Mouse (Mus musculus): ENCODE measurements around the gene Med21. TPM values are rescaled to one million over a fixed set of nuclear protein-coding genes. Genes with fewer than 3 reads are reported as not detected.
A peak's percentile ranks its signal among the peaks of the same experiment; 100 is the strongest.

The Med21 gene
- polyA plus RNA-seq, 1 experiment from 2014 or later, result 107 TPM

DNA sequence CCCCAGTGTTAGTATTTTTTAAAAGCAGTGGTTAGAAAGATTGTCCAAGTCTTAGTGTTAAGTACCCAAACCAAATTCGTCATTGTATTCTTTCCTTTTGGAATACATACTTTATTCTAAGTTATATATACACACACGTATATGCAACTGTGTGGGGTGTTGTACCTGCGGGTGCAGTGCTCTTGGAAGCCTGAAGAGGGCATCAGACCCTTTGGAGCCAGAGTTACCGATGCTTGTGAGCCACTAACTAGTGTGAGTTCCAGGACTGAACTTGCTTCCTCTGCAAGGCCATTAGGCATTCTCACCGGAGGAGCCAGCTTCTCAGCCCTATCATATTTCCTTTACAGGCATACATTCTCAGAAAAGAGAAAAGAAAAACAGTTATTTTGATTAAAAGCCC lies 20.3 kb downstream of the Med21 start:
- TF ChIP-seq EP300 (optimal IDR thresholded peaks at IDR 0.05), result no peak
- TF ChIP-seq CTCF (IDR thresholded peaks at IDR 0.05; ENCODE audit: low read depth), result peak; percentile 88
- H3K4me2 ChIP-seq (replicated peaks; ENCODE audit: low read depth), result no peak overlapping the region
- H3K4me3 ChIP-seq (ENCODE audit: low read depth, low read length), result no peak overlapping the region
- peak; percentile 45 for DNase-seq (ENCODE audit: low spot score)
- WGBS, result 30% methylated on average over 5 of the region's 5 CpGs
- no peak overlapping the region for H3K27ac ChIP-seq (replicated peaks)
- H3K27me3 ChIP-seq (ENCODE audit: control insufficient read depth, insufficient read depth, low read length), result no peaks in the 10 kb centered on the region
- H3K36me3 ChIP-seq (ENCODE audit: control insufficient read depth, insufficient read depth, low read length), result no peaks in the 10 kb centered on the region
- no peak overlapping the region for H3K9ac ChIP-seq (ENCODE audit: low read length)
- no peaks in the 10 kb centered on the region for H3K9me3 ChIP-seq (ENCODE audit: control insufficient read depth, low read length)
- no peaks in the 10 kb centered on the region for H3K4me1 ChIP-seq (replicated peaks; ENCODE audit: control insufficient read depth, insufficient read depth)
- peak; percentile 49; the same call in 1 of the 2 replicates for ATAC-seq (ENCODE audit: low FRiP score, low TSS enrichment)

DNA sequence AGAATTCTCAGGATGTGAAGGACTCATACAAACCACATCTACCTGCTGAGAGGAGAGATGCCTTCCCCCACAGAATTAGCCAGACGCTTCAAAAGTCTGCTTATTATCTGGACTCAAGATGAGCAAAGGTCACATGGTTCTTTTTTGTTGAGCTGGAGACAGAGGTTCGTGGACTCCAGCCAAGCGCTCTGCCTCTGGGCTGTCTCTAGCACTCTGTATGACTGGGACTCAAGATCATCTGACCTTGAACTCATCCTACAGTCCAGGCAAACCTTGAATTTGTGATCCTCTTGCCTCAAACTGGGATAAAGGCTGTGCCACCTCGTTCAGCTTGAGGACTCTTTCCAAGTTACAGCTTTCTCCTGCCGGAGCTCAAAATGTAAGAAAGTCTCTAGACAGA lies 21.8 kb downstream of the Med21 start:
- no peak overlapping the region for H3K27ac ChIP-seq (replicated peaks)
- WGBS, result 58% methylated on average over 5 of the region's 5 CpGs
- H3K9me3 ChIP-seq (ENCODE audit: control insufficient read depth, low read length), result no peaks in the 10 kb centered on the region
- TF ChIP-seq EP300 (optimal IDR thresholded peaks at IDR 0.05), result no peak
- no peak for TF ChIP-seq CTCF (IDR thresholded peaks at IDR 0.05; ENCODE audit: low read depth)
- ATAC-seq (ENCODE audit: low FRiP score, low TSS enrichment), result no peak
- H3K36me3 ChIP-seq (ENCODE audit: control insufficient read depth, insufficient read depth, low read length), result no peaks in the 10 kb centered on the region
- no peak overlapping the region for H3K4me3 ChIP-seq (ENCODE audit: low read depth, low read length)
- H3K4me2 ChIP-seq (replicated peaks; ENCODE audit: low read depth), result no peak overlapping the region
- no peaks in the 10 kb centered on the region for H3K4me1 ChIP-seq (replicated peaks; ENCODE audit: control insufficient read depth, insufficient read depth)
- no peaks in the 10 kb centered on the region for H3K27me3 ChIP-seq (ENCODE audit: control insufficient read depth, insufficient read depth, low read length)
- H3K9ac ChIP-seq (ENCODE audit: low read length), result no peak overlapping the region
- DNase-seq (ENCODE audit: low spot score), result no peak

DNA sequence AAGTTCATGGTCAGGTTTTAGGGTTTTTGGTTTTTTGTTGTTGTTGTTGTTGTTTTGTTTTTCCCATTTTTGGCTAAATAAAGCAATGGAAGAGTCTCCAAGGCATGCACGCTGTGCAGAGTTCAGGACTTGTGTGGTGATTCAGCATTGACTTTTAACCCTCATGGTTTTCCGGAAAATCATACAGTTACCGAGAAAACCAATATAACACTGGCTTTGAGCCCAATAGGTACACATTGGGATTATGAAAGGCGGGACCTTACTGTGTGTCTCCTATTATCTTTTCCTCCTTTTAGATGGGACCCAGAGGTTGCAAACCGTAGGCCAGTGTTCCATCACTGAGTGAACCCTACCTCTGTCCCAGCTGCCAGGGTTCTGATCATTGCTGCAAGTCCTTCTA lies 22.6 kb downstream of the Med21 start:
- Histone ChIP-seq H3K4me3 (ENCODE audit: low read depth, low read length) (no peak overlapping the region), H3K4me1 (replicated peaks; ENCODE audit: control insufficient read depth, insufficient read depth) (no peaks in the 10 kb centered on the region), H3K9ac (ENCODE audit: low read length) (no peak overlapping the region), H3K9me3 (ENCODE audit: control insufficient read depth, low read length) (no peaks in the 10 kb centered on the region), H3K36me3 (ENCODE audit: control insufficient read depth, insufficient read depth, low read length) (no peaks in the 10 kb centered on the region), H3K27ac (replicated peaks) (no peak overlapping the region), H3K27me3 (ENCODE audit: control insufficient read depth, insufficient read depth, low read length) (no peaks in the 10 kb centered on the region), H3K4me2 (replicated peaks; ENCODE audit: low read depth) (no peak overlapping the region)
- DNase-seq (ENCODE audit: low spot score) (no peak), ATAC-seq (ENCODE audit: low FRiP score, low TSS enrichment) (peak; percentile 30; the same call in 1 of the 2 replicates)
- WGBS, result 63% methylated on average over 5 of the region's 5 CpGs
- TF ChIP-seq EP300 (optimal IDR thresholded peaks at IDR 0.05) (no peak), CTCF (IDR thresholded peaks at IDR 0.05; ENCODE audit: low read depth) (no peak)

DNA sequence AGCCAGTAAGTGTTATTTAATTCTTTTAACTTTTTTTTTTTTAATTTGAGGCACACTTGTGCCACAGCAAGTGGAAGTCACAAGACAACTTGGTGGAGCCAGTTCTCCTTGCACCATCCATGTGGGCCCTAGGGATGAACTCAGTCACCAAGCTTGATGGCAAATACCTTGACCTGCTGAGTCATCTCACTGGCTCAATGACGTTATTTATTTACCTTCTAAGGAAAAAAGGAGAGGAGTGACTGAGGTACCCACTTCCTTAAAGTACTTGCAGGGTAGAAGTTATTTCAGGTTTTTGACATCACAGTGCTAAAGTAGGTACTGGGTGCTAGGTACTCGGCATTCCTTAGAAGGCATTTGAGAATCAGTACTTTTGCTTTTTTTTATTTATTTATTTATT lies 23.1 kb downstream of the Med21 start:
- DNase-seq (ENCODE audit: low spot score), result no peak
- H3K4me2 ChIP-seq (replicated peaks; ENCODE audit: low read depth), result no peak overlapping the region
- 69% methylated on average over 2 of the region's 2 CpGs for WGBS
- ATAC-seq (ENCODE audit: low FRiP score, low TSS enrichment), result peak; percentile 79
- H3K4me3 ChIP-seq (ENCODE audit: low read depth, low read length), result no peak overlapping the region
- H3K4me1 ChIP-seq (replicated peaks; ENCODE audit: control insufficient read depth, insufficient read depth), result no peaks in the 10 kb centered on the region
- no peak for TF ChIP-seq EP300 (optimal IDR thresholded peaks at IDR 0.05)
- TF ChIP-seq CTCF (IDR thresholded peaks at IDR 0.05; ENCODE audit: low read depth), result no peak
- H3K27ac ChIP-seq (replicated peaks), result no peak overlapping the region
- no peak overlapping the region for H3K9ac ChIP-seq (ENCODE audit: low read length)
- H3K36me3 ChIP-seq (ENCODE audit: control insufficient read depth, insufficient read depth, low read length), result no peaks in the 10 kb centered on the region
- no peaks in the 10 kb centered on the region for H3K27me3 ChIP-seq (ENCODE audit: control insufficient read depth, insufficient read depth, low read length)
- H3K9me3 ChIP-seq (ENCODE audit: control insufficient read depth, low read length), result no peaks in the 10 kb centered on the region

DNA sequence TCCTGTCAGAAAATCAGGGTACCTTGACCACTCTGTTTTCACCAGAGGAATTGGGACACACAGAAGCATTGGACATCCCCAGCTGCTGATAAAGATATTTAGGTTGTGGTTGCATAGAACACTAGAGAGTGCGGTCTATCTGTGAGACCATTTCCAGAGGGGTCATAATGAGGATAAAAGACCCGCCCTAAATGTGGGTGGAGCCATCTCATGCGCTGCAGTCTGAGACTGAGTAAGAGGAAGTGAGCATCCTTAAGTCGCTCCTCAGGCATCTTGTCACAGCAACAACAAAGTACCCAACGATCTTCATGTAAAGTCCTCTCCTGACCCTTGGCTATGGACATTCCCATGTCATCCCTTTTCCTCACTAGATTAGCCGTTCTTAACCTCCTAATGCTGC lies 24.5 kb downstream of the Med21 start:
- 68% methylated on average over 6 of the region's 6 CpGs for WGBS
- no peak for DNase-seq (ENCODE audit: low spot score)
- no peaks in the 10 kb centered on the region for H3K27me3 ChIP-seq (ENCODE audit: control insufficient read depth, insufficient read depth, low read length)
- H3K4me1 ChIP-seq (replicated peaks; ENCODE audit: control insufficient read depth, insufficient read depth), result no peaks in the 10 kb centered on the region
- ATAC-seq (ENCODE audit: low FRiP score, low TSS enrichment), result no peak
- H3K9me3 ChIP-seq (ENCODE audit: control insufficient read depth, low read length), result no peaks in the 10 kb centered on the region
- H3K4me3 ChIP-seq (ENCODE audit: low read depth, low read length), result no peak overlapping the region
- H3K9ac ChIP-seq (ENCODE audit: low read length), result no peak overlapping the region
- no peak overlapping the region for H3K4me2 ChIP-seq (replicated peaks; ENCODE audit: low read depth)
- H3K36me3 ChIP-seq (ENCODE audit: control insufficient read depth, insufficient read depth, low read length), result no peaks in the 10 kb centered on the region
- TF ChIP-seq EP300 (optimal IDR thresholded peaks at IDR 0.05) (no peak), CTCF (IDR thresholded peaks at IDR 0.05; ENCODE audit: low read depth) (no peak)
- no peak overlapping the region for H3K27ac ChIP-seq (replicated peaks)

DNA sequence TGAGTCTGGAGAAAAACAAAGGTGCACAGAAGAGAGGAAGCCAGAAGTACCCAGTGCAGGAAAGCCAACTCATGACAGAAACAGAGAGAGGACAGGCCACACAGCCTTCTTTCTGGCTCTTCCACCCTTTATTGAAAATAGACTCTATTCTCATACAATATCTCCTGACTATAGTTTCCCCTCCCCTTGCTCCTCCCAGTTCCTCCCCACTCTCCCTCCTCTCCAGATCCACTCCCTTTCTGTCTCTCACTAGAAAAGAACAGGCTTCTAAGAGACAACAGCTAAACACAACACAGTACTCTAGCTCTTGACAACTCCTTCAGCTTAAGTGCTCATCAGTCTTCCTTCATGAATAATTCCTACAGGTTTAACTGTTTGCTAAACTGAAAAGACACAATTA lies 26.3 kb downstream of the Med21 start:
- Histone ChIP-seq H3K9ac (ENCODE audit: low read length) (no peak overlapping the region), H3K4me1 (replicated peaks; ENCODE audit: control insufficient read depth, insufficient read depth) (no peaks in the 10 kb centered on the region), H3K4me3 (ENCODE audit: low read depth, low read length) (no peak overlapping the region), H3K4me2 (replicated peaks; ENCODE audit: low read depth) (no peak overlapping the region), H3K27me3 (ENCODE audit: control insufficient read depth, insufficient read depth, low read length) (no peaks in the 10 kb centered on the region), H3K36me3 (ENCODE audit: control insufficient read depth, insufficient read depth, low read length) (no peaks in the 10 kb centered on the region), H3K9me3 (ENCODE audit: control insufficient read depth, low read length) (no peaks in the 10 kb centered on the region), H3K27ac (replicated peaks) (no peak overlapping the region)
- ATAC-seq (ENCODE audit: low FRiP score, low TSS enrichment) (no peak), DNase-seq (ENCODE audit: low spot score) (no peak)
- TF ChIP-seq EP300 (optimal IDR thresholded peaks at IDR 0.05) (no peak), CTCF (IDR thresholded peaks at IDR 0.05; ENCODE audit: low read depth) (no peak)
